Mouse (Mus musculus): ENCODE data around the gene Tmem213. TPM values are rescaled to one million over a fixed set of nuclear protein-coding genes. Genes with fewer than 3 reads are reported as not detected.

Tmem213 gene
- total RNA-seq, 2 experiments from 2014 or later: not detected

DNA sequence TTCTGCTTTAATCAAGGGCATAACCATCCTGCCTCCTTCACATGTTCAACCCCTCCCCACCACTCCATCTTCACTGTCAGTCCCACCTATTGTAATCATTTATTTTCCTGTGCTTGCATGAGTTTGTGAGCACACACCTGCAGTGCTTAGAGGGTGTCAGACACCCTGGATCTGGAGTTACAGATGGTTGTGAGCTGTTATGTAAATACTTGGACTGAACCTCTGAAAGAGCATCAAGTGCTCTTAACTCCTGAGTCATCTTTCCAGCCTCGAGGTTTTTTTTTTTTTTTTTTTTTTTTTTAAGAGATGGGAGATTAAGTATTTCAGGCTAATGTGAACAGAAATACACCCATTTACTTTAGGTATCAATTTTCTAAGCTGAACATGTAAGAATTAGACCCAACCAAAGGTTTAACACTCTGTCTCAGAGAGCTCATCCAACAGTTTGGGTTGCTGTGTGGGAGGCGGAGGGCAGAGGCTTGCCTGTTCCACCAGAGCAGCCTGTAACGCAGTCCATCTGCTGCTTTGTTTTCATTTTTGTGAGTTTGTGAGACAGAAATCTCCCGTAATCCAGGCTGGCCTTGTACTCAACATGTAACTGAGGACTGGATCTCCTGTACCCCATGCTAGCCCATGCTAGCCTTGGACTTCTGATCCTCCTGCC is 7.2 kb downstream of the Tmem213 start:
- DNase-seq: no peak

DNA sequence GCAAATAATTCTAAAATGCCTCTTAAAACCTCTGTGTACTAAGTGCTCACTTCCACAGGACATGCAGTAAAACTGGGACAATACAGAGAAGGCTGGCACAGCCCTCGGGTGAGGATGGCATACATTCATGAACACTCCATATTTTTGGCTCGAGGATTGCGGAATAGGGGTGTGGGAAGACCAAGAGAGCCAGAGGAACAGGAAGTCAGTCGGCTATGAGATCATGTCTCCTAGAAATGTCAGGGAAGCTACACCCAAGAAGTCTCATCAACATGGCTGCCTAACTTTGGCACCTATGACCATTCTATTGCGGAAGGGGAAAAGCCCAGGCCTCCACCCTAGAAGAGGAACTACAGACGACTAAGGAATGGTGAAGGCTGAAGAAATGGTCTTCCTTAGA is 9.3 kb downstream of the Tmem213 start:
- DNase-seq: no peak

DNA sequence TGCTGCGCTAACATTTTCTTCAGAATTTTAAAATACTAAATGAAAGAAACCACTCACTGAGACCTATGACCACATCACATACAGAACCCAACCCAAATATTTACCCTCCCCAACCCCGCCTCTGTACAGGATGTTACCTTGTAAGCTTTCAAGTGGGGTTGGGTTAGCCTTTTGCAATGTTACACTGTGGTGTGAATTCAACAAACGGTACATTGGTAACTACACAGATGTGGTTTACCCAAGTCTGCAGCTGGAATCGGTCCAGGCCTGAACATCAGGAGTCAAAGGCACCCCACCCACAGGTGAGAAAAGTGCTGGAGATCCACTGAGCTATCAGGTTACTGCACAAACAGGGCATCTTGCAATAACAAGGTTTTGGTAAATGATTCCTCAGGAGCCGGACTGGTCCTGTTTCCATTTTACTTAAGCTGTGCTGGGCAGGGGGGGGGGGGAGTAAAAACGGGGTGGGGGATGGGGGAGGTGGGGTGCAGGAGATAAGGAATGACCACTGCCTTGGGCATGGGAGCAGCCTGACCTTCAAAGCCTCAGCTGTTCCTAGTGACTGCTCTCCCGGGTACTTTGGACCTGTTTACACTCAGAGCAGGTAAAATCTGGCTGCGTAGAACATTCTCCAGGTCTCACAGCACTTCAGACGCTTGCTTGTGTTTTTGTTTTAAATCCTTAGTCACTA is 11.8 kb downstream of the Tmem213 start:
- DNase-seq: no peak

DNA sequence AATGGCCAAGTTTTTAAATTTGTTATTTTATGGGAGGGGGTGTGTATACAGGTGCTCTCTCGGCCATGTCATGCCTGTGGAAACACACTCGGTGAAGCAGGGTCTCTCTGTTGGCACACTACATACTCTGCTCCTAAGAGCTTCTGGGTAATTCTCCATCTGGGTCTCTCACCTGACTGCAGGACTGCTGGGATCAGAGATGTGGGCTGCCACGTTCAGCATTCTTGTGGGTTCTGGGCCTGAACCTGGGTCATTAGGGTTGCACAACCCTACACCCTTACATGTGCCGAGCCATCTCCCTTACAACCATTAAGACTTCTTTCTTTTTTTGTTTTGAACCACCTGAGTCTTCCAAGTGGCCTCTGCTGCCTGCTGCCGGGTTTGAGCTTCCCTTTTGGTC is 12.8 kb downstream of the Tmem213 start:
- no peak for DNase-seq

DNA sequence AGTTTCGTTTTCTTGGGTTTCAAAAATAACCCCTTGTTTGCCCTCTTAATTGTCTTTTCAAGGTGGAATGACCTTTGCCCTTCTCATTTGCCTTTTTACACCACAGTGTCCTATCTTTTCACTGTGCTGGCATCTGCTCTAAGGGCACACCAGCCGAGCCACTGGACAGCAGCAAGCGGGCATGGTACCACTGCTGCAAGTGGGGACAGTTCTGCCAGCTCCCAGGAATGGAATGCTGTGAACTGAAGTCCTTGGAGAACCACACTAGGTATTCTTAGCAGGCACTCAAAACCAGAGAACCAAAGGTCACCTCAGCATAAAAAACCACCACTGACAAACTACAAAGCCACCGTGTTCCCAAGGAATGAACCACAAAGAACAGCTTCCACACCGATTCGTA is 13.7 kb downstream of the Tmem213 start:
- no peak for DNase-seq

DNA sequence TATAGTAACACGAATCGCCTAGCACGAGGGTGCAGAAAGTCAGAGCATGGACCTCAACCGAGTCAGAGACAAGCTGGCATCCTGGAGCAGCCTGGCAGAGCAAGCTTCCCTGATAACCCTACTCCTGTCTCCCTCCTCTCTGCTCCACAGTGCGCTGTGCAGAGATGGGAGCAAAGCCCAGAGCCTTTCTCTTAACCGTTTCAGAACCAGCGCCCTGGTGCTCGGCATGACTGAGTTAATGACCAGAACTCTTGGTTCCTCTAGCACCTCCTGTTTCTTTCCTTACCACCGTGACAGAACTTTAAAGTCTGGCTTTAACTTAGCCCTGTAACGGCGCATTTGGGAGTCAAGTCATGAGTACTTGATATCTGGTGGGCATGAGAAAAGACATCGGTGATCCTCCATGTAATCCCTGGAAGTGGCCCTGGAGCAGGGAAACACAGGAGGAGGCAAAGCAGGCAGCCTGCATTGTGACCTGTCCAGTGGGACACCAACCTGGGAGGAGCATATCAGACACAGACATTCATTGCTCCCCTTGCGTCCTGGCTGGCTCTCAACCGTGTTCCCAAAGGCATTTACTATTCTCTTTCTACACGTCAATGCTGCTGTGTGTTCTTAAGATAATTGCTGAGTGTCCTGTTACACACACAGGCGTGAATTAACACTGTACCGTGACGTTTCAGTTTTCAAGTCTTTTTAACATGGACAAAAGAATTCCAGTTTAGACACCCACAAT is 14.6 kb downstream of the Tmem213 start:
- no peak for DNase-seq

DNA sequence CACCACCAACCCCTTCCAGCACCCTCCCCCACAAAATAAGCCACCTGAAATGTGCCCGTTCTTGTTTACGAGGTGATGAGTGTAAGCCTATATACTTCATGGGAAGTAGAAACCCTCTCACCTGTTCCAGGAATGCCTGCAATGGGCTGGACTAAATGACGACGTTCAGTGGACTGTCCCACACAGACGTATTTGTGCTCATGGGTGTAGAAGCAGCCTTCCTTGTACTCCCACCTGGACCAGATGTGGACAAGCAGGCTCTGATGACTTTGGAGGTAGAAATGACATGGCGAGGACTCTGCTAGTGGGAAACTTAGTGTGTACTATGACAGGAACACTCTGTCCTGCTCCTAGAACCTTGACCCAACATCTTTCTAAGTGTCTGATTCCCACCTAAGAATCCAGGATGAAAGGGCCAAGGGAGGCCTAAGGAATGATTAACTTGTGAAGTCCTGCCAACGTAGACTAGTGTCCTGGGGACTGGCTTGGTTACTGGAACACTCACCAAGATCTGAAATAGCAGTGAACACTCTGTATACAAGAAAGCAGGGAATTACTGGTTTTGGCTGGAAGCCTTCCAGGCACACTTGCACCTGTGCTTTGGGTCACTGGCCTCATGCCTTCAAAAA is 15.3 kb downstream of the Tmem213 start, which contains the start of gene Atp6v0a4:
TSS of gene Atp6v0a4 (minus strand) at position 380 of the 629 bp plus-strand sequence.
- no peak for DNase-seq

DNA sequence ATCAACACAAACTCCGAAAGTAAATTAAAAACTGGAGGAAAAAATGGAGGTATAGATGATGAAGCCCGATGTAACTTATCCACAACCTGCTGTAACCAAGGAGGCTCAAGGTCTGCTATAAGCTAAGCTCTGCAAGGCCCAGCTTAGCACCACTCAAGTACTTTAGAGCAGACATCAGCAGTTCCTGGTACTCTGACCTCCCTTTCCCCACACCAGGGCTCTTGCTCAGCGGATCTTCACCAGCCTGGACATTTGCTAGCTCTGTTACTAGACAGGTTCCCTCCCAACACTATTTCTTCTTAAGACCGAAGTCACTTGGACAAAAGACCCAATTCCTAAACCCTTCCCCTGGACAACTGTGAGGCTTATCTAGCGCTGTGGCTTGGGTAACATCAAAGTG is 15.8 kb downstream of the Tmem213 start:
- DNase-seq: no peak

DNA sequence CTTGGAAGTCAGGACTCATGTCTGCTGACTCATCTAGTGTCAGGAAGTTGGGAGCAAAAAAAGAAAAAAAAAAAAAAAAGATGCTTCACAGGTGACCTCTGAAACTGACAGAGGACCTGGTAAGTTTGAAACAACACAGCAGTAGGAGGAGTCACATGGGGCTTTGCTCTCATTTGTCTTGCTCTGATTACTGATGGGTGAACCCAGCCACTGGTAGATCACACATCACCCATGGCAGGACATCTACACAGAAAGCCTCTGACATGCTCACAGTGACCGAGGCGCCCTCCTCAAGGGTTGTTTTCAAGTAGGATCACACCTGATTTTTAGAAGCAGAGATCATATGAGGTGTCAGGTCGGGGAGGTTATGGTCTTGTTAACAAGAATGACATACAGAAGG is 16.4 kb downstream of the Tmem213 start:
- no peak for DNase-seq

DNA sequence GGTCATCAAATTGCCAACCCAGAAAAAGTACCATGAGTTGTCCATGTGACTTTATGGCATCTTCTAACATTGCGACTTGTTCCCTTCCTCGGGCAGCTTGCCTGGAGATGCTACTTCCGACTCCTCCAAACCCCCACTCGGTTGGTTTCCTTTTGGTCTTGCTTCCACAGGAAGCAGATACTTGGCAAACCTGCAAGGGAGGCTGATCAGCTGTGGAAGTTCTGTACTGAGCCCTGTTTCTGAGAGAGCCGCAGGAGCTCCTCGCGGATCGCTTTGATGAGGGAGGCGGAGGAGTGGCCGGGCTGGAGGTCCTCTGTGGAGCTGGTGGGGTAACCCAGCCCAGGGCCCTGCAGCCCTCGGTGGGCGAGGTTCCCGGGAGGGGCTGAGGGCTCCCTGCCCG is 19.1 kb downstream of the Tmem213 start:
- DNase-seq: no peak

DNA sequence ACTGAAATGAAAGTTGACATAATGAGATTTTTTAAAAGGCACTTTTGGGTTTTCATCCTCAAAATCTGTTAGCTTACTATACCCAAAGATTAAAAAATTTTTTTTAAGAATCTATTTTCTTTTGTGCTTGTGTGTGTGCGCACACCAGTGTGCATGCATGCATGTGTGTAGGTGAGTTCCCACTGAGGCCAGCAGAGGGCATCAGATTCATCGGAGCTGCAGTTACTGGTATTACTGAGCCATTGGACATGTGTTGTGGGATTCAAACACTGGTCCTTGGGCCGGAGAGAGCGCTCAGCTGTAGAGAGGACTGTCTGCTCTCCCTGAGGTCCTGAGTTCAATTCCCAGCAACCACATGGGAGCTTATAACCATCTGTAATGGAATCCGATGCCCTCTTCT is 20.8 kb downstream of the Tmem213 start:
- no peak for DNase-seq

DNA sequence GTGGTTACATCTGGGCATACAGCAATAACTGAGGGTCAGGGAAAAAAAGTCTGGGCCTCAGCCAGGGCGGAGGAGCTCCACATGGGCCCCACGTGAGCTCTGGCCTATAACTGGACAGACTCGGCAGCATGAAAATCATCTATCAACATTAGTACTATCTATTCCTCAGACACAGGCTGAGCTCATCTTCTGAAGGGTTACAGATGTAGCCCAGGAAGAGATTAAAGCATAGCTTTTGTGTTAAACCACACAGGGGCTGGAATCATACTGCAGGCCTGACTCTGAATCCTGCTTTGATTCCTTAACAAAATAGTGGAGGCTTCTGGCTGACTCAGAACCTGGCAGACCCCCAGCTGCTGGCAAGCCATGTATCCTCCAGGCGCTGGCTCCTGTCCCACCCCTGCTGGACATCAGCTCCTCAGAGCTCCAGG is 22.8 kb downstream of the Tmem213 start:
- DNase-seq: peak; percentile 70

DNA sequence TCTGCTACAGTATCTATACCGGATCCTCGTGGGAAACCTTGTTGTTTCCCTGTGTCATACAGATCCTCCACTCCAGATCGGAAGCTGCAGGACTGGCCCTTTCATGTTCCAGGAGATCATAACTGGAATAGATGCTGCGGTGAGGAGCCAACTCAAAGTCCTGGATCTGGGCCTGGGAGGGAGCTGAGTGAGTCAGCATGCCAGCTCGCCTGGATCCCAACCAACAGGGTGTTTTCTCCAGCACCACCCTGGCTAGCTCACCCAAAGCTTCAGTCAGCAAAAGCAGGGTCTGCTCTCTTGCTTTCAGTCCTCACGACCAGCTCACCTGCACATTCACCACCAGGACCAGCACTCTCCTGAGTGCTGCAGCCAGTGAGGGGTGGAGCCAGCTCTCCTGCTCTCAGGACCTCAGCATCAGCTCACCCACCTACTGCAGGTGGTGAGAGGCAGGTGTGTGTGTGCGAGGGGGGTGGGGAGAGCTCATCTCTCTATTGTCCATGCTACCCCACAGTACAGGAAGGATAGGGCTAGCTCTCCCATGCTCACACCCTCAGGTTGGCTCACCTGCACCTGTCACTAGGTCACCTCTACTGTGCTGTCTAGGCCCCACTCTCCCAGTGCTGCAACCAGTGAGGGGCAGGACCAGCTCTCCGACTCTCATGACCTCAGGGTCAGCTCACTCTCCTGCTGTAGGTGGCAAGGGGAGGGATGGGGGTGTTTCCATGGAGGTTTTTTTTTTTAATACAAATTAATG is 25.9 kb downstream of the Tmem213 start:
- peak; percentile 71 for DNase-seq

DNA sequence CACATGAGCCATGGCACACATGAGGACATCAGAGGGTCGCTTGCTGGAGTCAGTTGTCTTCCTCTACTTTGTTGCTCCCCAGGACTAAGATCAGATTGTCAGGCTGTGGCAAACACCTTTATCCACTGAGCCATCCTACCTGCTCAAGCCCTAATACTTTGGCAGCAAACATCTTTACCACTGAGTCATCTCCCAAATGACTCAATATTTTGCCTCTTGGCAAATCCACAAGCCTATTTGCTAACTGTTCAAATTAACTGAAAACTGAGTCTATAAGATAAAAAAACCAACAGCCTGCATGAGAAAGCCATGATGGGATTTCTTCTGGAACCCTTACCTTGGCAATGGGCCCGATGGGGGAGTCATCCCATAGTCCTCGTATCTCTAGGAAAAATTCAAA is 30.0 kb downstream of the Tmem213 start:
- DNase-seq: no peak

DNA sequence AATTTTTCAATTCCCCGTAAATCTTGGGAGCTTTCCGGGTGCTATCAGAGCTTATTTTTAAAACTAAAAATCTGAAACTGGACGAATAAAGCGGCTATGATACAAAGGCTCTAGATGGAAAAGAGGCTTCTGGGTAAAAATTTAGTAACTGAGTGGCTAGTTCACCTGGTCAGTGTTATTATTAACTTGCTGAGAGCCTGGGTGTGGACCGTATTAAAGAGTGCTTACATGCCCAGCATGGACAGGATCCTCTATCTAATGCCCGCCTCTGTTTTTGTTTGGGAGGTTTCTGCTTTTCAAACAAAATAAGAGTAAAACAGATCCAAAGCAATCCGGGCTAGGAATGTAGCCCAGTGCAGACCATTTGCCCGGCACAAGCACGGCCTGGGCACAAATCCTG is 31.3 kb downstream of the Tmem213 start:
- no peak for DNase-seq

DNA sequence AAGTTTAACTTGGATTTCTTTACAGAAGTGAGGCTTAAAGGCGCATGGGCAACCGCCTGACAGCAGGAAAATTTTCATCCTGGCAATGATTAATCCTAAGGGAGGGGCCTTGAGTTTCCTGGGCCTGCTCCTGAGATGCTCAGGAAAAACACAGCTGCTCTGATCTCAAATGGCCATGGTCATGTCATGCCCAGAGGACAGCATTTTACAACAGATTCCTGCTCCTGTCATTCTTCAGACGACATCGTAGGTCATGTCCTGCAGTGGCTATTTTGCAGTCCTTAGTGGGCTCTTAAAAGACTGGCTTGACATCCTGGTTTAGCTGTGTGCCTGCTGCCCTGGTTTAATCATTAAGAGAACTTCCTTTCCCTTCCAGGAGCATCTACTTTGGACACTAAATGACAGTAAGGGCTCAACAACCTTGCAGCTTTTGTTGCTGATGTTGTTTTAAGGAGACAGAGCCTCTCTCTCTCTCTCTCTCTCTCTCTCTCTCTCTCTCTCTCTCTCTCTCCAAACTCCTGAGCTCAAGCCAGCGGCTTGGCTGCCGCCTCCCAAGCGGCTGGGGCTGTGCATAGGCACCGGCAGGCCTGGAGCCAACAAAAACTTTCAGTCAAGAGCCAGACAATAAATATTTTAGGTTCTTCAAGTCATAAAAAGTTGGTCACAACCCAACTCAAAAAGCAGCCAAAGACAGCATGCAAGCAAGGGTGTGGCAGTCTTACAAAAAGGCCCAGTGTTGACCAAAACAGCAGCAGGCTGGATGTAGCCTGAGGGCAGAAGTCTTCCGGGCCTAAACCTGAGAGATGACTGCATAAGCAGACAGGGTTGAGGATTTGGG is 35.3 kb downstream of the Tmem213 start:
- peak; percentile 61 for DNase-seq

DNA sequence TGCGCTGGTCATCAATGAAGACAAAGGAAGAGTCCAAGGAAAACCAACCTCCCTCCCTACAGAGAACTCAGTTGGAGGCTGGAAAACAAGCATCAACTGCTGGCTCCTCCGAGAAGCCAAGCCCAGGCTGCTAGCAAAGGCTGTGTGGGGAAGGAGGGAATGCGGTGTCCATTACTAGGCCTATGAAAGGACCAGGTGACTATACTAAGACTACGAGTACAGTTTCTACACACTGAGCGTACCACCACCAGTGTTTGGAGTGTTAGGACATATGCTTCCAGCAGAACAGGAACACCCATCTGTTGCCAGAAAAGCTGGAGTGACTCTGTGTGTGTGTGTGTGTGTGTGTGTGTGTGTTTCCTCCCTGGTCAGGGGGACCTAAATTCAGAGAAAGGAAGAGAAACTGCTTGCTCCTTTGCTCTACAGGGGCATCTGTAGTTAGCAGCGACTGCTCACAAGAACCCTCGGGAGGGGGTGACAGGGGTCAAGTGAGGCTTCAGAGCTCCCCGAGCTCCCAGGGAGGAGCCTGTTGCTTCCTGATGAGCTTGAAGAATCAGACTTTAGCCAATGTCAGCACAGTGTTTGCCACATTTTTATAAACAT is 36.5 kb downstream of the Tmem213 start:
- no peak for DNase-seq

DNA sequence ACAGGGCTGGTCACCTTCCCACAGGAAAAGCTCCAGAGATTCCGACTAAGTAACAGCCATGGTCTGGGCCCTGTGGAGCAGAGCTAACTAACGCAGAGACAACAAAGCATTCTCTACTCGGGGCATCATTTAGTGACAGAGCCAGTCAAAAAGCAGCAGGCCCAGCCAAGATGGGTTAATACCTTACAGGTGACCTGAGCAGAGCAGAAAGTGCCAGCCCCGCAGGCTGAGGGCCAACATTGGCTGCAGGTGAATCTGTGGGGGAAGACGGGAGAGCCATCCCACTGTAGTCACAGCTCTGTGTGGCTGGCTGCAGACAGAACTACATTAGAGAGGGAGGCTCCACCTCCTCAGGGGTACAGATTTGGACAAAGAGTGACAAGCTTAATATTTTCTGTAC is 38.2 kb downstream of the Tmem213 start:
- no peak for DNase-seq

DNA sequence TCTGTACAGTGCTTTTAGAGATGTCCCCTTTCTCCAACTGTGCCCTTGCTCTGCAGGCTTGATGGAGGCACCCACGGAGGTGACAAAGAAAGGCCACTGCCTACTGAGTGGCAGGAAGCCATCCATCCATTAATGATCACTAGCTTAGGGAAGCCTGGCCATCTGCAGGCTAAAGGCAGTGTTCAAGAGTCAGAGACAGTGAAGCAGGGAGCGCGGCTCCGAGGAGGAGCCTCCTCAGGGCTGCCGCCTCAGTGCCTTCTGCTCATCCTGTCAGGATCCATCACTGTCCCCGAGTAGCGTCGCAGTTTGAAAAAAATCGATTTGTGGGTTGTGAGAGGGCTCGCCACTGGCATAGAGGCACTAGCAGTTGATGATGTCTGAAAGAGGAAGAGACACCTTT is 39.6 kb downstream of the Tmem213 start:
- DNase-seq: no peak

DNA sequence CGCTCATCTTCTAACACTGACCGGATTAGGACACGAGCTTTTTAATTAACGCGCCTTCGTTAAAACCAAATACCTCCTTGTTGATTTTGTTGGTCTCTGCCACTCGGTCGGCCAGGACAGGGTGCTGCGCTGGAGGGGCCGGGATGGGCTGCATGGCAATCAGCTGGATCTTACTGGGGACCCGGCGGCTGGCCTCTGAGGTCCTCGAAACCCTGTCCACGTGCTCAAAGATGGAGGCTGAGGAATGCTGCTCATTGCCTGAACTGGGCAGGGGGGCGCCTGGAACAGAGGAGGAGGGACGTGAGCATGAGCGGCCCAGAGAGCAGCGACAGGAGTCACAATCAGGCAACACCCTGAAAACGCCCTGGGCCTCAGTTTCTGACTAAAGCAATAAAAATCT is 40.4 kb downstream of the Tmem213 start:
- DNase-seq: no peak

DNA sequence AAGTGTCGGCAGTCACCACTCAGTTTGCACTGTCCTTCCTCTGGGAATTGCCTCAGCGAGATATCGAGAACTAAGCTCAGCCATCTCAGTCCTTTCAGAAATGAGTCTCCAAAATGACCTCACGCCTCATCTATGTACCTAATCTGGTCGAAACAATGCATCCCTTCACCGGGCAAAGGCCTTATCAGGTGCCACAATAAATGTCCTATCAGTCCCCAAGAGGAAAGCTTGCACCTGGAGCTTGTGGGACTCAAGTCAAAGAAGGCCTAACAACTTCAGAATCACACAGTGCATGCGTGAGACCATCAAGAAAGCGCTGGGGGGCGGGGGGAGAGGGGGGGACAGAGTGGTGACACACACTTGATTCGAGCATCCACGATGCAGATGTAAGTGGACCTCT is 43.2 kb downstream of the Tmem213 start:
- no peak for DNase-seq

Measured in gastrocnemius, postnatal 10 days (tissue).